8 mouse cellular contexts compared by ENCODE assay signal in genomic region chr10:71158940-71159675, GRCm38 (mm10). TPM values are rescaled to one million over a fixed set of nuclear protein-coding genes. Genes with fewer than 3 reads are reported as not detected.
A peak's percentile ranks its signal among the peaks of the same experiment; 100 is the strongest.
DNase-seq lines count a peak whose midpoint lies in the region; ATAC-seq and TF ChIP-seq lines count a peak whose summit lies in the region.

No protein-coding gene starts in this region.

- peak overlapping the region; percentile 82 for H3K4me3 ChIP-seq in megakaryocyte, embryonic 14.5 days (replicated peaks)
- H3K4me3 ChIP-seq in embryonic facial prominence, embryonic 12.5 days = peak overlapping the region; percentile 67
- peak overlapping the region; percentile 55 for H3K4me3 ChIP-seq in kidney, adult 2 months (ENCODE audit: insufficient read depth, low read depth, low read length)
- peak overlapping the region; percentile 56 for H3K4me3 ChIP-seq in liver, embryonic 13.5 days (replicated peaks)
- peak overlapping the region; percentile 65 for H3K4me3 ChIP-seq in neural tube, embryonic 12.5 days

- peak overlapping the region; percentile 69 for H3K27ac ChIP-seq in embryonic facial prominence, embryonic 12.5 days
- peak overlapping the region; percentile 99 for H3K27ac ChIP-seq in kidney, adult 2 months (ENCODE audit: insufficient read depth, low read depth, low read length)
- H3K27ac ChIP-seq in liver, embryonic 13.5 days = no peak overlapping the region
- no peak overlapping the region for H3K27ac ChIP-seq in neural tube, embryonic 12.5 days

- H3K9ac ChIP-seq in embryonic facial prominence, embryonic 12.5 days = peak overlapping the region; percentile 88
- H3K9ac ChIP-seq in liver, embryonic 13.5 days = peak overlapping the region; percentile 59
- peak overlapping the region; percentile 73 for H3K9ac ChIP-seq in neural tube, embryonic 12.5 days

- peaks cover 23% of the 10 kb centered on the region for H3K9me3 ChIP-seq in megakaryocyte, embryonic 14.5 days
- no peaks in the 10 kb centered on the region for H3K9me3 ChIP-seq in embryonic facial prominence, embryonic 12.5 days
- H3K9me3 ChIP-seq in liver, embryonic 13.5 days (replicated peaks) = no peaks in the 10 kb centered on the region
- H3K9me3 ChIP-seq in neural tube, embryonic 12.5 days = no peaks in the 10 kb centered on the region

- TF ChIP-seq CTCF in kidney, adult 2 months (conservative IDR thresholded peaks at IDR 0.05; ENCODE audit: insufficient read depth, insufficient read length, low read depth, low read length) = no peak

- peaks cover 37% of the 10 kb centered on the region for H3K27me3 ChIP-seq in megakaryocyte, embryonic 14.5 days (replicated peaks)
- H3K27me3 ChIP-seq in embryonic facial prominence, embryonic 12.5 days = peaks cover 9% of the 10 kb centered on the region; the same call in 1 of the 2 replicates
- H3K27me3 ChIP-seq in kidney, adult 2 months (replicated peaks; ENCODE audit: control insufficient read depth, insufficient read depth, low read length) = no peaks in the 10 kb centered on the region
- H3K27me3 ChIP-seq in liver, embryonic 13.5 days = peaks cover 42% of the 10 kb centered on the region
- H3K27me3 ChIP-seq in neural tube, embryonic 12.5 days (replicated peaks) = peaks cover 9% of the 10 kb centered on the region; the same call in 1 of the 2 replicates

- no peaks in the 10 kb centered on the region for H3K36me3 ChIP-seq in megakaryocyte, embryonic 14.5 days (replicated peaks; ENCODE audit: low read length)
- H3K36me3 ChIP-seq in embryonic facial prominence, embryonic 12.5 days = no peaks in the 10 kb centered on the region
- H3K36me3 ChIP-seq in kidney, adult 2 months (ENCODE audit: control insufficient read depth, insufficient read depth, low read length) = no peaks in the 10 kb centered on the region
- no peaks in the 10 kb centered on the region for H3K36me3 ChIP-seq in liver, embryonic 13.5 days
- H3K36me3 ChIP-seq in neural tube, embryonic 12.5 days = no peaks in the 10 kb centered on the region

- ATAC-seq in megakaryocyte, adult 5-6 weeks (ENCODE audit: poor library complexity, severe bottlenecking) = no peak
- peak; percentile 79 for ATAC-seq in embryonic facial prominence, embryonic 12.5 days (ENCODE audit: insufficient number of reproducible peaks, insufficient read depth, low FRiP score, low TSS enrichment)
- peak; percentile 47; the same call in 1 of the 2 replicates for ATAC-seq in liver, embryonic 13.5 days (ENCODE audit: low read depth)
- ATAC-seq in neural tube, embryonic 12.5 days (ENCODE audit: low FRiP score, low read depth) = peak; percentile 84

- under 1% methylated on average over 55 of the region's 65 CpGs for WGBS in embryonic facial prominence, embryonic 12.5 days
- 1% methylated on average over 60 of the region's 65 CpGs for WGBS in kidney, adult 2 months
- 2% methylated on average over 60 of the region's 65 CpGs for WGBS in liver, embryonic 13.5 days (ENCODE audit: insufficient replicate concordance)
- under 1% methylated on average over 64 of the region's 65 CpGs for WGBS in neural tube, embryonic 12.5 days

- H3K4me2 ChIP-seq in embryonic facial prominence, embryonic 12.5 days (replicated peaks) = peak overlapping the region; percentile 85
- peak overlapping the region; percentile 57 for H3K4me2 ChIP-seq in liver, embryonic 13.5 days
- H3K4me2 ChIP-seq in neural tube, embryonic 12.5 days (replicated peaks) = peak overlapping the region; percentile 94

- peak; percentile 44 for DNase-seq in heart, adult 8-10 months (ENCODE audit: low spot score)
- DNase-seq in kidney, adult 2 months = peak; percentile 93
- DNase-seq in liver, embryonic 13.5 days = no peak
- DNase-seq in yolk sac, embryonic 10.5 days (ENCODE audit: low spot score) = peak; percentile 73

- TF ChIP-seq POLR2A in kidney, adult 2 months (IDR thresholded peaks at IDR 0.05; ENCODE audit: low read depth, low read length) = peak; percentile 17

- H3K4me1 ChIP-seq in megakaryocyte, embryonic 14.5 days = peaks cover 10% of the 10 kb centered on the region
- H3K4me1 ChIP-seq in embryonic facial prominence, embryonic 12.5 days = 0 out of 2 replicates have a peak, but pooled peaks cover 4% of the 10 kb centered on the region
- peaks cover 12% of the 10 kb centered on the region for H3K4me1 ChIP-seq in kidney, adult 2 months (ENCODE audit: control insufficient read depth, insufficient read depth, low read length)
- no peaks in the 10 kb centered on the region for H3K4me1 ChIP-seq in liver, embryonic 13.5 days (replicated peaks)
- peaks cover 7% of the 10 kb centered on the region; the same call in 1 of the 2 replicates for H3K4me1 ChIP-seq in neural tube, embryonic 12.5 days

RNA-seq across cellular contexts. Expression of gene Bicc1, which starts 0.4 kb away (rescaled TPM):
- 0.01 TPM in 1 of 2 replicates, not detected in the other for polyA plus RNA-seq in megakaryocyte, embryonic 14.5 days (2012; ENCODE audit: insufficient read depth, low replicate concordance)
- 0.05 TPM in 1 of 2 replicates, not detected in the other for total RNA-seq in megakaryocyte, adult 5-6 weeks (2015)
- total RNA-seq in megakaryocyte, adult 5-6 weeks (2017) = not detected in 2 replicates
- polyA plus RNA-seq in embryonic facial prominence, embryonic 12.5 days (2016; fragmentation: Nextera tagmentation; extraction: Ambion mirVana) = 22.8 and 24.2 TPM in 2 replicates
- 10 to 100 TPM; 11.8 to 17.8 (median 14.1) TPM for total RNA-seq in heart, adult 8-10 months (2022)
- 69.0 and 78.8 TPM in 2 replicates for polyA plus RNA-seq in kidney, adult 2 months (2012; rRNA removed)
- 2.6 and 3.0 TPM in 2 replicates for polyA plus RNA-seq in liver, embryonic 13.5 days (2015; fragmentation: Nextera tagmentation; extraction: Ambion mirVana)
- 7.2 and 7.7 TPM in 2 replicates for polyA plus RNA-seq in neural tube, embryonic 12.5 days (2016; fragmentation: Nextera tagmentation; extraction: Ambion mirVana)

Comparison
In these comparisons a context has a peak if more than half of its experiments do, and no peak if none do; other contexts are left out.
1. H3K27ac ChIP-seq: peak in embryonic facial prominence, embryonic 12.5 days (single experiment) and kidney, adult 2 months (single experiment); none in liver, embryonic 13.5 days (single experiment) and neural tube, embryonic 12.5 days (single experiment).
2. Peak in every context shown above with its lines, with median percentiles within 50 percentile points of each other: H3K4me3 ChIP-seq, H3K4me2 ChIP-seq and H3K9ac ChIP-seq.